Mouse (Mus musculus) monocyte, adult 5-6 weeks (primary cell): Measurements from ENCODE around the gene Pip5k1b. TPM values are rescaled to one million over a fixed set of nuclear protein-coding genes. Genes with fewer than 3 reads are reported as not detected.

Source experiments
- ATAC-seq: fragments of 153-309, 156-312 bp; replicated peaks from 2 replicates; pipeline ENCODE4 v1.8.0; 2017; ENCODE audit warnings: mild to moderate bottlenecking; ENCODE audit not compliant: low TSS enrichment, insufficient number of reproducible peaks, severe bottlenecking, poor library complexity, low FRiP score
- total RNA-seq: library from RNA; stranded (forward); fragments of 200-1000, 200-491, 200-594 nt; gene quantifications from 3 replicates; pipeline ENCODE4 v1.2.3, GENCODE M21; 2017

The Pip5k1b gene
- total RNA-seq, 1 experiment from 2014 or later = 5.6 TPM

DNA sequence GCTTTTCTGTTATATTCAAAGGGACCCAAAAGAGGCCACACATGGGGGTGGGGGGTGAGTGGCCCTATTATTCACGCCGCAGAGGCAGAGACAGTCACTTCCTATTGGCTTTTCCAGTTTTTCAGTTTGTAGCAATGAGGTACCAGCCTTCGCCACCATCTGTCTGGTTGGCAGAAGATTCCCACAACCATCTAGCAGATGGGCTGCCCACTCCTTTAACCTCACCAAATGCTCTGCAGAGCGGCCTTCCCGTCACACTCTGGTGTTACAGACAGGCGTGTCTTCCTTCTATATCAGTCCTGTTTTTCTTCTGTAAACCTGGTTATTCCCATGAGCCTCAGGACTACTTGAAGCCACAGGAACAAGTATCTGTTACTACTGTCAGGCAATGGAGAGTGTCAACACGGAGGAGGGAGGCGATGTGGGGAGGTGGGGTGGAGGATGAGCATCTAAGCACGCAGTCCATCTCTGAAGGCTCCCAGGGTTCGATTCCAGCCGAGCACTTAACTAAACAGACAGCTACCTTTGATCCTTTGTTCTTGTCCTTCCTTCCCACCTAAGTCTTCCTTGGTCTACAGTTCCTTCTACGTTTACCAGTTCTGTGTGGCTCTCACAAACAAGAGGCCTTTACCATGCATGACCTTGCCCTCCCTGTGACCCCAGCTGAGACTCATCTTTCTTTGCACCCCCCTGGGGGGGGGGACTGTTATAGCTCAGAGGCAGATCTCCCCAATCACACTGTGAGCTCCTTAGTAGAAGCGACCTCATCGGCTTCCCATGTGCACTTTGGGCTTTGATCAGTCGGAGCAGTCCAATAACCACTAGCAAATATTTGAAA lies 32.0 kb downstream of the Pip5k1b start:
- no peak for ATAC-seq

DNA sequence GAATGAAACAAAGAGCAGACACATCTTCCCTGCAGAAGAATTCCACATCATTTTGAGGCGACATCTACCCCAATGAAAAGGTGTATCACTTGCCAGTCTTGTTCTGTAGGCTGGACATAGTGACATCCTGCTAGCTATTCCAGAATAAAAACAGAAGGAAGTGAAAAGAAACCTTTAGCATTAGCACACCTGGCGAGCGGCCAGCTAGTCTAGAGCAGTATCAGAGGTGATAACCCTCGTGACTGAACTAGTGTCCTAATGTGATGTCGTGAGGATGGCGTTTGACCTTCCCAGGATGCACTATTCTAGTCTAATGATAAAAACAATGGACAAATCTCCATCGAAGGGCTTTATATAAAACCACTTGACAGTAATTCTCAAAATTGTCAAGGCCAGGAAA lies 33.7 kb downstream of the Pip5k1b start:
- no peak for ATAC-seq

DNA sequence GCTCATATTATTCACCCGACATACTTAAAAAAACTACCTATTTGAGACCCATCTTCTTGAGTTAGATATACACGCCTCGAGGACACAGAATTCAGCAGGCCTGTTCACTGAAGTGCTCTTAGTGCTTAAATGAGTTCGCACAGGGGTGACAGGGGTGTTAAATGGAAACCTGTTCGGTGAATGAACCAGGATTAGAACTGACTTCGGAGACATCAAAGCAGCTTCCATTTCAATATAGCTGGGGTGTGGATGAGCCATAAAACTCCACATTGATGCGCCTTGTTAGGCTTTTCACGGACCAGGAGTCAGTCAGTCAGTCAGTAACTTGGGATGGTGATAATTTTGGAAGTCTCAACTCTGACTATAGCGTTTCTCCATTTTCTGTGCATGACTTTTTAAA lies 34.5 kb downstream of the Pip5k1b start:
- no peak for ATAC-seq

DNA sequence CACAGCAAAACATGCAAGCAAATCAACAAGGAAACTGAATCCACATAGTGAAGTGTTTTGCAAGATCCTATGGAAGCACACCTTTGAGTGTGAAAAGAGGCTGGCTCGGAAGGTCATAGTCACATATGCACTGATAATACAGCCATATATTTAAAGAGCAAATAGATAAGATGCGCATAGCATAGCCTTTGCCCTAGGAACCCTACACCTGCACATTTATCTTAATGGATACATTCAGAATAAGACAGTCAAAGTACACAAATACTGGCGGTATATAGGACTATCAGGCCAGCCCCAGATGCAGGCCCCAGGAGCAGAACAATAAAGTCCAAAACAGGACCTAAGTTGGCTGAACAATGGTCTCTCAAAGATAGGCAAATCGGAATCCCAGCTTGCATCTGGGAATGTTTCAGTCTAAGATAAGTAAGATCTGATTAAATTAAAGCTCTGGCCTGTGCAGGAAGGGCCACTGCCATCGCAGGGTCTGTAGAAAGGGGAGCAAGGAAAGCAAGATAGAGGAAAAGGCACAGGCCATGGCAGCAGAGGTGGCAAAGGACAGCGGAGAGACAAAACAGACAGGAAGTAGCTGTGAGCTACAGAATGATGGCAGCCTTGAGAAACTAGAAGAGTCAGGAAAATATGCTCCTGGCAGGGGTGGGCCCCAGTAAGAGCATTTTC lies 35.8 kb downstream of the Pip5k1b start:
- ATAC-seq = no peak

DNA sequence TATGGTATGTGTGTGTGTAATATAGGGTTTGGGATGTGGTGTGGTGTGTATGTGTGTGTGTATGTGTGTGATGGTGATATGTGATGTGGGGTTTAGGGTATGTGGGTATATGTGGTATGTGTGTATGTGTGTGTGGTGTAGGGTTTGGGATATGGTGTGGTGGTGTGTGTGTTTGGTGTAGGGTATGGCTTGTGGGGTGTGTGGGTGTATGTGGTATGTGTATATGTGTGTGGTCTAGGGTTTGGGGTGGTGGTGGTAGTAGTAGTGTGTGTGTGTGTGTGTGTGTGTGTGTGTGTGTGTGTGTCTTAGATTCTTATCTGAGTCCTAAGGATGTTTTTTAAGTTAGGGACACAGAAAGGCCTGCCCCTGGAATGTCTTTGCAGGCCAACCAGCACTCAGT lies 37.3 kb downstream of the Pip5k1b start:
- no peak for ATAC-seq

DNA sequence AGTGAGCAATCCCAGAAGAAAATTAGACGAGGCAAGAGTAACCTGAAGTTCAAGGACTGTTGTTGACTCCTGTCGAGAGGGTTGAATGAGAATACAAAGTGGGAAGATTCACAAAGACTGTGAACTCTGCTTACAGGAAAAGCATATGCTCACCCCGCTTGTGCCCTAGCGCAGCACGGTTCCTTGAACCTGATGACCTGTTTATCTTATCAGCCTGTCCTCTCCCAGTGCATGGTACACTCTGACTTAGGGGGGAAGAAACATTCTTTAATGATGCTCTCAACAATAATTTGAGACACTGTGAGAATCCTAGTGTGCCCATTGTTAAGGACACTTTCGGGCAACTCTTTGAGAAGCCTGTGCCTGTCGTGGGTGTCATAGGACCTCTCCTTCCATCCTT lies 38.6 kb downstream of the Pip5k1b start:
- ATAC-seq = no peak

DNA sequence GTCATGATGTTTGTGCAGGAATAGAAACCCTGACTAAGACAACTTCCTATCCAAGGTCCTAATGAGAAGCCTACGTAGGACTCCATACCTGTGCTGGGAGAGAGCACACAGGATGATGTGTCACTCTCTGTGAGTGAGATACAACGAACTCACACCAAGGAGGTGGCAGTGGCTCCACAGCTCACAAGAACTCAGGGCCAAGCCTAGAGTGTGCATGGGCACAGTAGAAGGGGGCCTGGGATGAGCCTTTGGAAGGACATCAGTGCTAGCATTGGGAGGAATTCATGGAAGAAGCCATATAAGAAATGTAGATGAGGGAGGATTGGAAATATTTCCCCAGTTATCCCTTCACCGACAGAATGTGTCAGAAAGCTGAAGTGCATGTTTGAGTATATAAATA lies 39.7 kb downstream of the Pip5k1b start:
- no peak for ATAC-seq

DNA sequence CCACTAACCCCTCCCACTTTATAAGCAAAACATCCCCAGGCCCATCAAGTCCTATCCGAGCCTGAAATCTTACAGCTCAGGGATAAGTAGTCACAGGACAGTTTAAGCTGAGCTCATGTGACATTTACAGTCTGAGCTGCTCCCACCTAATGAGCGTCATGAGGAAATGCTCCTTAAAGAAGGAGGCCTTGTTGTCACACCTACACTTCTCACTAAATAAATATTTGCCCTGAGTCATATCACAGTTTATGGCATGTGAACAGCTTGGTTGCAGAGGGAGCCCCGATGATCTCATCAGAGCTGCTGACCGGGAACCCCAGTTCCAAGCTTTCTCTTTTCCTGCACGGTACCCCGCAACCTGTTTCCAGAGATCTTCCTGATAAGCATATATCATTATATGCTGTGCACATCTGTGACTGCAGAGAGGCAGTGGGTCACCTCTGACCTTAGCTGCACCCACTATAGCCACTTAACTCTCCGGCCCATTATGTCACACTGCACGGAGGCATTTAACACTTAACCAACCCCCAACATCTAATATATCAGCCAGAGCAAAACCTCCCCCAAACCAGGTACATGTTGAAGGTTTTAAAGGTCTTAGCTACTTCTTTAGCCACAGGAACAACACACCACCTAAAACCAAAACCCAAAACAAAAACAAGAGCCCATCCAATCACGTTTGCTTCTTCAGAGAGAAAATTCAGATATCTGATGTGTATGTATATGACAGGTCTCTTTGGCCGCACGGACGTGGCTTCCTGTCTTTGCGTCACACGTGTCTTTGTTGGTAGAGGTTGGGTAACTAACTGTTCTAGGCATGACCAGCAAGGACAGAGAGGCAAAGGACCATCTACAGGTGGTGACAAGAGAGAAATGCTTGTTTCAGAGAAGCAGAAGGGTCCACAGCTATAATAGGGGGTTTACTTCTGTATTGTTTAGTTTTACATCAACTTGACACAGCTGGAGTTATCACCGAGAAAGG lies 40.7 kb downstream of the Pip5k1b start:
- no peak for ATAC-seq

DNA sequence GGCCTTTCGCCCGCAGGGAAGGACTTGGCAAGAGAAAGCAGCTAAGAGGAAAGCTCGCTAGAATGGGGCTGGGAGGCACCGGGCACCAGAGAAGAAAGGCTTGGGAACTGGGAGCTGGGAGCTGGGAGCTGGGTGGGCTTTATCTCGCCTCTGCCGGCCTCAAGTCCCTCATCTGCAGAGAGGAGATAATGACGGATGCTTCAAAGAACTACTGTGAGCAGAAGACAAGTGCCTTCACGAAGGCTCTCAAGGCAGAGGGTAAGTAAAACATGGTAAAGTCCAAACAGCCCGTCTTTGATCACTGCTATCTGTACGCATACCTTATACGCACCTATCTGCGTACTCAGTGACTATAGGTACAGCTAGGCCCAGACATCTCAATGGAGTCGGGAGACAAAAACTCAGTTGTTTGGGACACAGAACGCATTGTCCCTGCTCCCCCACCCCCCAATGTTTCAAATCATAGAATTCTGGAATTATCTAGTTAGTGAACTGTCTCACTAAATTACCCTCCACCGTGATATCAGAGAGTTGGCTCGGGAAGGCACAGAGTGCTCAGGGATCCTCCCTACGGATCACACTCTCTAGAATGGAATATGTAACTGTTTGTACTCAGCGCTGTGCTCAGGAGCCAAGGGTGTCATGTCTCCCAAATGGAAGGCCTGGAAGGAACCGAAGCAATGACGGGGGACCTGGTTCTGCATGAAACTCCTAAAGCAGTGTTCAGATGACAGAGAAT lies 42.4 kb downstream of the Pip5k1b start:
- no peak for ATAC-seq

DNA sequence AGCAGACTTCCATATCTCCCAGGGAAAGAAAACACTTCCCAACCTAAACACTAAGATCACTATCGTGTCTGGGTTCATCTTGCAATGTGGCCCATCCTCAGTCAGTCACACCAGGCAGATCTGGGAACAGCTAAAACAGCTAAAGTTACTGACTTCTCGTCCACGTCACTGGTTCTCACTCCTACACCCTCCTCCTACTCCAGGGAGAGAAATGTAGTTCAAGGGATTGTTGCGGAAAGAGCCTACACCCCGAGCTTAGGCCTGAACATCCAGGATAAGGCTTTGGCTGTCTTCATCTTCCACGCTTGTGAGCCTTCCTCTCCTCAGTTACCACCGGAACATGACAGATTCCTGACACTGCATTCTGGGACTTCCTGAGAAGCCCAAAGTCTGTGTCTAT lies 43.7 kb downstream of the Pip5k1b start:
- ATAC-seq = no peak

DNA sequence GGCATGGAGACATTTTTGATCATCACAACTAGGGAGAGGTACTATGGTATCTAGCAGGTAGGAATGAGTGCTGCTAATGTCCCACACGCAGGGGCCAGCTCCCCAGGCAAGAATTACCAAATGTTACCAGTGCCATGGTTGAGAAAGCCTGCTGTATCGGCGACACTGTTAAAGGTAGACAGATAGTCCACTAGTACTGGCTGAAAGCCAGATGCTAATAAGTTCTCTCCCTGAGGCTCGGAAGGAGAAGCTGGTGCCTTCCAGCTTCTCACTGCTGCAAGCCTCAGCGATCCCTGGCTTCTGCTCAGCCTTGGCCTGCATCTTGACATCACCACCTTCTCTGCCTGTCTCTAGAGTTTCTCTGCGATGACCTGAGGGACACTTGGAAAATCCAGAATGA lies 46.3 kb downstream of the Pip5k1b start:
- ATAC-seq = no peak

DNA sequence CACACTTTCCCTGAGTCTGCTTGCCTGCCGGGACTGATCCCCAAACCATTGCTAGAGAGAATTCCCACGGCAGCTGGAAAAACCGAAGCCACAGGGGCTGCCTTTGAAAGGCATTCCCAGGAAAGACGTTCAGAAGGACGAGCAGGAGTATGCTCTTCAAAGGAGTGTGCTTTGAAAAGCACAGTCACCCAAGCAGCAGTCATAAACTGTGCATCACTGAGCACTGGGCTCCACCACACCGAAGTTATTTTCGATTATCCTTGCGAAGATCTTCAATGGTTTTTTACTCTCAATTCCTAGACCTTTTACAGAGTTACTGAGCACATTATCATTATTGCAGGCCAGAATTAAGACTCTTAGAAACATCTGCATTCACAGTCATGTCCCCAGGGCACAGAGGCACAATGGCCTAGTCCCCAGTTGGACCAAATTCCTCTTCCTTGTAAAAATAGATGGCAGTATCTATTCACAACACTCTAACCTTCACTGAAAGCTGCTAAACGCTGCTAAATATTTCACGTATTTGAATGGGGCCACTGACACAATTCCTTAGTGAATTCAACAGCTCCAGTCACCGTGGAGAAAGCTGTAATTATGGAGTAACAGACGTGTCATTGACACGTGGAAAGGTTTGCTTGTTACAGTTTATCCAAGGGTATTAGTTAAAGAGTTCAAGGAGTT lies 47.4 kb downstream of the Pip5k1b start:
- ATAC-seq = no peak

DNA sequence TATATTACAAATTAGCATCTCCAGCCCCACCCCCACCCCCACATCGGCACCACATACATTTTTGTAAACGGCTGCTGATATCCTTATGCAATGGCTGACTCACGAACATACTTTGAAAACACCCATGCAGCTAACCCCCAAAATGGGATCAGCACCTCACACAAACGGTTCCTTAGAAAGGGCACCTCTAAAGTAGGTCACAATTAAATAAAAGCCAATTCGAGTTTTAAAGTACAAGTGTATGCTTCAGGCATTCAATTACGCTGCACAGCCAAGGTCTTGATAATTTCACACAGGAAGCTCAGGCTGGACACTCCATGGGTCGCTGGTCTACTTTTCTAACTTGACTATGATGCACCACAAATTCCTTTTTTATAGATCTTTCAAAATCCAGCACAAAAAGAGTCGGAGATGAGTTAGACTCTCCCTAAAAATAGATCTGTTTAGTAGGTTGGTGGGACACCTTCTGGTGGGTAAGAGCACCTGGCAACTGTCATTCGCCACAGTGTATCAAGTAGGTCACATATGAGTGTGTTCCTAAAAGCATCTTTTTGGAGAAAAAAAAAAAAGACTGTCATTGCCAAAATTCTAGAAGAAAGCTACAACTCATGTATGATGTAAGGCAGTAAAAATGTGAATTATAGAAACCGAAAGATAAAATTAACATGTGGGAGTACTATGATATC lies 52.8 kb downstream of the Pip5k1b start:
- ATAC-seq = no peak

DNA sequence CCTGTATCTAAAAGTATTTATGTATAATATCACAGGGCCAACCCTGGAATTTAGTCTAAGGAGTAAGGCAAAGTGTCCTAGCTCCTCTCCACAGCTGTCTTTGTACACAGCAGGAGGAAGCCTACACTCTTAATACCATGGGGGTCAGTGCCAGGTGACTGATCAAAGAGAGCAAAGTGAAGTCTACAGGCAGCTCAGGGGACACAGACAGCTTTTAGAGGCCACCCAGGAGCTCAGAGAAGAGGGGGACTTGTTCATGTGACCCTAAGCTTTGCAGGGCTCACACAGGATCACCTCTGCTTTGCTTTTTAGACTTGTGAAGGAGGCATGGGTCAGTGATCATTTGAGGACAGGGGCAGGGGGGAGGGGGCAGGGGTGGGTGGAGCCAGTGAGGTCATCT lies 54.1 kb downstream of the Pip5k1b start:
- no peak for ATAC-seq

DNA sequence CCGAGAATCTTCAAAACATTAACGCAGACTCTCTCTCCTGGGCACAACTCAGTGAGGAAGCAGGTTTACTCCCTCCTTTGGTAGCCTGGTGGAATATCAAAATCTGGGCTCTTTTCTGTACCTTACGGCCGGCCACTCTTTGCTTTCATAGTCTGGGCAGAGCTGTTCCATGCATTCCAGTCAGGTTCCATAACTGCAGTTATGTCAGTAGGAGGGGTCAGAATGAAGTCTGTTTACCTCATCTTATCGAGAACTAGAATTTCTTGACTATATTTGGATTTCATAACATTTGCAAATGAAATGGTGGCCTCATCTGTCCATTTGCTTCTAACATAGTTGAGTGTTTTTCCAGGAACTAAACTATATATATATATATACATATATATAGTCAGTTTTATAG lies 55.2 kb downstream of the Pip5k1b start:
- ATAC-seq = no peak

DNA sequence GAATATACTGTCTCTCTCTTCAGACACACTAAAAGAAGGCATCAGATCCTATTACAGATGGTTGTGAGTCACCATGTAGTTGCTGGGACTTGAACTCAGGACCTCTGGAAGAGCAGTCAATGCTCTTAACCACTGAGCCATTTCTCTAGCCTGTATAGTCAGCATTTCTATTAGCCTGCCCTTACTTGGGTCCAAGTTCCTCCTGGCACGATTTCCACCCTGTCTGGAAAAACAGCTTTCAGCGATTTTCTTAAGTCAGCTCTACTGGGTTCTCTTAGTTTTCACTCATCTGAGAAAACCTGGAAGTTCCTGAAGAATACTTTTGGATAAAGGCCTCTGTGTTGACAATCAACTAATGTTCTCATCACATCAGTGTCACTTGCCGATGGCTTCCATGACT lies 56.4 kb downstream of the Pip5k1b start:
- no peak for ATAC-seq

DNA sequence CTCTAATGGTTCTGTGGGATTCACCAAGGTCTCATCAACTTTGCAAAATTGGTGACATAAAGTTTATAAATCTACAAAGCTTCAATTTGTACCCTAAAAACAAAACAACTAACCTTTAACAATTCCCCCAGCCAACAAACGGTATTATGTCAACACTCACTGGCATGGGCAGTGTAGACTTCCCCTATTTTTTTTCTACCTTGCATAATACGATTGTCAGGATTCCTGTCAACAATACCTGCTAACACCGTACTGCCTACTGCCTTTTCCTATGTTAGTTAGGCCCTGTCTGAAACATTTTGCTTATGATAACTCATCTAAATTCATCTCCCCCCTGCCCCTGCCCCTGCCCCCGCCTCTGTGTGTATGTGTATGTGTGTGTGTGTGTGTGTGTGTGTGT lies 61.8 kb downstream of the Pip5k1b start:
- no peak for ATAC-seq

DNA sequence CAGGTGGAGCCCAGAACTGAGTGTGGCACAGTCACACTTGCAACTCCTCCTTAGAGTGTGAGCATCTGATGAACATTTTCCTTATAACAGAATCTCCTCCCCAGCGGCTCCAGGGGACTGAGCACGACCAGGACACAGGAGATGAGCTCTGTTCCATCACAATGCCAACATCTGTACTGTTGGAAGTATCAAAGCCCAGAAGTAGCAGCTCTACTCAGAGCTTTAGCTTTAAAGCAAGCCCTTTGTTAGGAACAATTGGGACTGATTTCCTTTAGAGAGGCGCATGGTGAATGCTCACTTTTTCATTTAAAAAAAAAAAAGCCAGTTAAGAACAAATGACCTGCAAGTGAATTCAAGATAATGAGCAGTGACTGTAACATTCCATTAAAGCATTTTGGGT lies 63.8 kb downstream of the Pip5k1b start:
- ATAC-seq = no peak
